Comparison of ENCODE assay signal across 8 mouse cellular contexts in genomic region chr9:121337216-121337937, GRCm38 (mm10). TPM values are rescaled to one million over a fixed set of nuclear protein-coding genes. Genes with fewer than 3 reads are reported as not detected.
DNase-seq lines count a peak whose midpoint lies in the region; ATAC-seq lines count a peak whose summit lies in the region.

No protein-coding gene starts in this region.

- H3K4me2 ChIP-seq in forebrain, embryonic 11.5 days (ENCODE audit: low read depth, low read length, severe bottlenecking) = 0 out of 2 replicates have a peak overlapping the region, but pooled peaks have one; percentile 8
- H3K4me2 ChIP-seq in hindbrain, embryonic 15.5 days = no peak overlapping the region
- H3K4me2 ChIP-seq in midbrain, embryonic 11.5 days = no peak overlapping the region

- no peaks in the 10 kb centered on the region for H3K9me3 ChIP-seq in forebrain, embryonic 11.5 days (ENCODE audit: control insufficient read depth, low read length)
- H3K9me3 ChIP-seq in hindbrain, embryonic 15.5 days = no peaks in the 10 kb centered on the region
- H3K9me3 ChIP-seq in midbrain, embryonic 11.5 days (ENCODE audit: control insufficient read depth, low read length) = no peaks in the 10 kb centered on the region

- no peak overlapping the region for H3K4me3 ChIP-seq in forebrain, embryonic 11.5 days (ENCODE audit: low read depth, low read length)
- H3K4me3 ChIP-seq in hindbrain, embryonic 15.5 days = no peak overlapping the region
- no peak overlapping the region for H3K4me3 ChIP-seq in midbrain, embryonic 11.5 days (ENCODE audit: low read depth, low read length)

- H3K36me3 ChIP-seq in forebrain, embryonic 11.5 days (ENCODE audit: control insufficient read depth, insufficient read depth, low read length) = no peaks in the 10 kb centered on the region
- no peaks in the 10 kb centered on the region for H3K36me3 ChIP-seq in hindbrain, embryonic 15.5 days
- H3K36me3 ChIP-seq in midbrain, embryonic 11.5 days (ENCODE audit: control insufficient read depth, insufficient read depth, low read length) = no peaks in the 10 kb centered on the region

- ATAC-seq in forebrain, embryonic 11.5 days (replicated peaks; ENCODE audit: low FRiP score) = no peak; the same call in 1 of the 2 replicates
- 0 out of 2 replicates have a peak, but pooled peaks have one; percentile 9 for ATAC-seq in hindbrain, embryonic 15.5 days (ENCODE audit: low FRiP score, low read depth)
- ATAC-seq in midbrain, embryonic 11.5 days (ENCODE audit: low FRiP score) = no peak; the same call in 1 of the 2 replicates

- H3K27ac ChIP-seq in forebrain, embryonic 11.5 days (ENCODE audit: low read depth, low read length) = peak overlapping the region; percentile 46; the same call in 1 of the 2 replicates
- H3K27ac ChIP-seq in hindbrain, embryonic 15.5 days (replicated peaks) = peak overlapping the region; percentile 23
- H3K27ac ChIP-seq in midbrain, embryonic 11.5 days (ENCODE audit: low read depth, low read length) = peak overlapping the region; percentile 80

- H3K9ac ChIP-seq in forebrain, embryonic 11.5 days (ENCODE audit: low read length) = no peak overlapping the region; the same call in 1 of the 2 replicates
- H3K9ac ChIP-seq in hindbrain, embryonic 15.5 days = no peak overlapping the region
- no peak overlapping the region for H3K9ac ChIP-seq in midbrain, embryonic 11.5 days (ENCODE audit: low read length)

- H3K27me3 ChIP-seq in forebrain, embryonic 11.5 days (ENCODE audit: control insufficient read depth, insufficient read depth, low read length) = no peaks in the 10 kb centered on the region
- no peaks in the 10 kb centered on the region for H3K27me3 ChIP-seq in hindbrain, embryonic 15.5 days
- no peaks in the 10 kb centered on the region for H3K27me3 ChIP-seq in midbrain, embryonic 11.5 days (ENCODE audit: control insufficient read depth, insufficient read depth, low read length)

- WGBS in forebrain, embryonic 11.5 days = 54% methylated on average over 9 of the region's 9 CpGs
- WGBS in hindbrain, embryonic 15.5 days = 50% methylated on average over 9 of the region's 9 CpGs
- WGBS in midbrain, embryonic 11.5 days = 52% methylated on average over 9 of the region's 9 CpGs

- peaks cover 37% of the 10 kb centered on the region for H3K4me1 ChIP-seq in forebrain, embryonic 11.5 days (replicated peaks; ENCODE audit: control insufficient read depth, insufficient read depth, low read length)
- H3K4me1 ChIP-seq in hindbrain, embryonic 15.5 days (replicated peaks) = peaks cover 55% of the 10 kb centered on the region
- H3K4me1 ChIP-seq in midbrain, embryonic 11.5 days (ENCODE audit: control insufficient read depth, insufficient read depth, low read length) = peaks cover 53% of the 10 kb centered on the region

- DNase-seq in embryo, embryonic 10 days (ENCODE audit: low spot score) = peak; percentile 34
- DNase-seq in embryo, embryonic 9.5 days (ENCODE audit: extremely low spot score) = no peak
- DNase-seq in forebrain, embryonic 11.5 days (ENCODE audit: low spot score) = no peak
- DNase-seq in midbrain, embryonic 11.5 days (ENCODE audit: low spot score, missing footprints) = peak; percentile 87
- DNase-seq in left cerebral cortex, adult 9 months (ENCODE audit: low spot score in 2 of 2) = no peak
- no peak for DNase-seq in layer of hippocampus, adult 9-11 months
- DNase-seq in adrenal gland, postnatal 10 days = no peak

RNA-seq across cellular contexts. Expression of gene Trak1, which starts 40.1 kb away (rescaled TPM):
- polyA plus RNA-seq in forebrain, embryonic 11.5 days (2014; fragmentation: Nextera tagmentation; extraction: Ambion mirVana) = 33.5 and 36.4 TPM in 2 replicates
- polyA plus RNA-seq in hindbrain, embryonic 15.5 days (2015; fragmentation: Nextera tagmentation; extraction: Ambion mirVana) = 58.3 and 58.4 TPM in 2 replicates
- 19.2 and 20.5 TPM in 2 replicates for polyA plus RNA-seq in midbrain, embryonic 11.5 days (2014; fragmentation: Nextera tagmentation; extraction: Ambion mirVana)
- 100 to 1,000 TPM in 1 of 2 experiments, 10 to 100 TPM in 1; 84.0 to 117 TPM for total RNA-seq in adrenal gland, postnatal 10 days (2021)

Comparison
In these comparisons a context has a peak if more than half of its experiments do, and no peak if none do; other contexts are left out.
1. DNase-seq: peak in embryo, embryonic 10 days (single experiment) and midbrain, embryonic 11.5 days (single experiment); none in embryo, embryonic 9.5 days (single experiment), forebrain, embryonic 11.5 days (single experiment), left cerebral cortex, adult 9 months (0 of 2), layer of hippocampus, adult 9-11 months (single experiment) and adrenal gland, postnatal 10 days (single experiment).
2. H3K27ac ChIP-seq: peak in every context shown above with its lines; median percentile 80 in midbrain, embryonic 11.5 days; 46 in forebrain, embryonic 11.5 days; 23 in hindbrain, embryonic 15.5 days.